Mouse (Mus musculus): Measurements from ENCODE around the gene Flvcr1. TPM values are rescaled to one million over a fixed set of nuclear protein-coding genes. Genes with fewer than 3 reads are reported as not detected.

The Flvcr1 gene
- polyA plus RNA-seq, 2 experiments: 7.8 to 15.0 TPM

GRCm38 (mm10) chr1:190962760-190963159 is 63.2 kb downstream of the Flvcr1 start:
- DNase-seq (ENCODE audit: low spot score): no peak
- 90% methylated on average over 3 of the region's 3 CpGs for WGBS
- Histone ChIP-seq H3K4me3 (replicated peaks; ENCODE audit: low read length) (no peak overlapping the region), H3K4me2 (replicated peaks; ENCODE audit: low read depth, low read length, severe bottlenecking) (no peak overlapping the region), H3K36me3 (ENCODE audit: control insufficient read depth, insufficient read depth, low read length) (peaks cover 89% of the 10 kb centered on the region), H3K9ac (ENCODE audit: low read depth, low read length, severe bottlenecking) (no peak overlapping the region), H3K27me3 (ENCODE audit: control insufficient read depth, insufficient read depth, low read length) (no peaks in the 10 kb centered on the region), H3K9me3 (ENCODE audit: control insufficient read depth, low read length) (no peaks in the 10 kb centered on the region), H3K4me1 (ENCODE audit: control insufficient read depth, insufficient read depth, low read length) (no peaks in the 10 kb centered on the region), H3K27ac (replicated peaks; ENCODE audit: low read depth, low read length) (no peak overlapping the region)
- no peak for ATAC-seq (ENCODE audit: low FRiP score, low read depth)
- TF ChIP-seq POLR2A (IDR thresholded peaks at IDR 0.05; ENCODE audit: borderline replicate concordance, extremely low read depth, insufficient read depth, insufficient read length): no peak

- no peak overlapping the region for H3K4me2 ChIP-seq (replicated peaks; ENCODE audit: low read depth, low read length, severe bottlenecking)
- DNase-seq (ENCODE audit: low spot score) (no peak), ATAC-seq (ENCODE audit: low FRiP score, low read depth) (no peak)
- H3K36me3 ChIP-seq (ENCODE audit: control insufficient read depth, insufficient read depth, low read length): peaks cover 92% of the 10 kb centered on the region
- no peak overlapping the region for H3K27ac ChIP-seq (replicated peaks; ENCODE audit: low read depth, low read length)
- no peak for TF ChIP-seq POLR2A (IDR thresholded peaks at IDR 0.05; ENCODE audit: borderline replicate concordance, extremely low read depth, insufficient read depth, insufficient read length)
- WGBS: 67% methylated on average over 5 of the region's 5 CpGs
- H3K9me3 ChIP-seq (ENCODE audit: control insufficient read depth, low read length): no peaks in the 10 kb centered on the region
- no peak overlapping the region for H3K4me3 ChIP-seq (replicated peaks; ENCODE audit: low read length)
- no peaks in the 10 kb centered on the region for H3K4me1 ChIP-seq (ENCODE audit: control insufficient read depth, insufficient read depth, low read length)
- no peak overlapping the region for H3K9ac ChIP-seq (ENCODE audit: low read depth, low read length, severe bottlenecking)
- H3K27me3 ChIP-seq (ENCODE audit: control insufficient read depth, insufficient read depth, low read length): no peaks in the 10 kb centered on the region
These were observed 67.1 kb downstream of the Flvcr1 start for GRCm38 (mm10) chr1:190958821-190959220.

Other genes starting within 250 kb of the Flvcr1 start
- gene Rps6kc1, start 114.4 kb downstream of the Flvcr1 start, polyA plus RNA-seq (2012; rRNA removed): 14.7 and 16.6 TPM in 2 replicates
- gene Rps6kc1, start 114.4 kb downstream of the Flvcr1 start, polyA plus RNA-seq (2014; fragmentation: Nextera tagmentation; extraction: Ambion mirVana): 17.4 and 19.4 TPM in 2 replicates
- gene Angel2, start 101.0 kb downstream of the Flvcr1 start, polyA plus RNA-seq (2012; rRNA removed): 47.2 and 48.8 TPM in 2 replicates
- gene Angel2, start 101.0 kb downstream of the Flvcr1 start, polyA plus RNA-seq (2014; fragmentation: Nextera tagmentation; extraction: Ambion mirVana): 44.9 and 47.6 TPM in 2 replicates
- 39.7 and 40.1 TPM in 2 replicates for gene Vash2, start 46.9 kb downstream of the Flvcr1 start, polyA plus RNA-seq (2012; rRNA removed)
- 64.7 and 66.9 TPM in 2 replicates for gene Vash2, start 46.9 kb downstream of the Flvcr1 start, polyA plus RNA-seq (2014; fragmentation: Nextera tagmentation; extraction: Ambion mirVana)
- not detected in 2 replicates for gene Spata45, start 10.5 kb upstream of the Flvcr1 start, polyA plus RNA-seq (2012; rRNA removed)
- gene Spata45, start 10.5 kb upstream of the Flvcr1 start, polyA plus RNA-seq (2014; fragmentation: Nextera tagmentation; extraction: Ambion mirVana): not detected in 2 replicates
- 25.9 and 27.8 TPM in 2 replicates for gene Tatdn3, start 36.8 kb upstream of the Flvcr1 start, polyA plus RNA-seq (2012; rRNA removed)
- gene Tatdn3, start 36.8 kb upstream of the Flvcr1 start, polyA plus RNA-seq (2014; fragmentation: Nextera tagmentation; extraction: Ambion mirVana): 15.7 and 17.2 TPM in 2 replicates
- 15.4 and 17.2 TPM in 2 replicates for gene Nsl1, start 36.9 kb upstream of the Flvcr1 start, polyA plus RNA-seq (2012; rRNA removed)
- 11.6 and 13.9 TPM in 2 replicates for gene Nsl1, start 36.9 kb upstream of the Flvcr1 start, polyA plus RNA-seq (2014; fragmentation: Nextera tagmentation; extraction: Ambion mirVana)
- 16.1 and 16.5 TPM in 2 replicates for gene Batf3, start 71.7 kb upstream of the Flvcr1 start, polyA plus RNA-seq (2012; rRNA removed)
- gene Batf3, start 71.7 kb upstream of the Flvcr1 start, polyA plus RNA-seq (2014; fragmentation: Nextera tagmentation; extraction: Ambion mirVana): 11.2 and 14.9 TPM in 2 replicates
- gene Fam71a, start 138.7 kb upstream of the Flvcr1 start, polyA plus RNA-seq (2012; rRNA removed): not detected in 2 replicates
- not detected in 2 replicates for gene Fam71a, start 138.7 kb upstream of the Flvcr1 start, polyA plus RNA-seq (2014; fragmentation: Nextera tagmentation; extraction: Ambion mirVana)
- 4.4 and 5.0 TPM in 2 replicates for gene Atf3, start 191.9 kb upstream of the Flvcr1 start, polyA plus RNA-seq (2012; rRNA removed)
- 5.6 and 5.9 TPM in 2 replicates for gene Atf3, start 191.9 kb upstream of the Flvcr1 start, polyA plus RNA-seq (2014; fragmentation: Nextera tagmentation; extraction: Ambion mirVana)

Measured in limb, embryonic 14.5 days (tissue).